In the genomic region with DNA sequence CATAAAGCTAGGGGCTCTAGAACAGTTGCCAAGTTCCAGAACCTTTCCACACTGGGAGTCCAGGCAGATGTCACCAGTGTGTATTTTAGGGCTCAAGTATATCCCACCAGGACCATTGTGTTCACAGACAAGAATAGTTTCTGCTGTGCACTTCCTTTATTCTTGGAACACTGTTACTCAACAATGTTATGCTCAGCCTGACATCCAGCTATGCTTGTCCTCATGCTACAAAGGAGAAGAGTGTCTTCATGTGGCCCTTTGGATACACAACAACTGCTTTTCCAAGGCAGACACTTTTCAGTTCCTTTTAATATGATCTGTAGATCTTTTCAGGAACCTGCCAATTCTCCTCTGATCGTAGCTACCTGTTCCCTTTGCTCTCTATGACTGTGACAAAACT, we compare ENCODE assay signal across 28 mouse cellular contexts.
DNase-seq lines count a peak whose midpoint lies in the region; ATAC-seq and TF ChIP-seq lines count a peak whose summit lies in the region.
"Had no signal": no experiment of that assay in that cellular context is flagged by ENCODE, and none has a peak within 500 bp of the region (broad histone marks: within the 10 kb centered on the region; RNA-seq: fewer than 3 reads in every experiment).

No protein-coding gene starts in this region.

- TF ChIP-seq EP300 in ES-Bruce4 (IDR thresholded peaks at IDR 0.05; ENCODE audit: insufficient read depth, low read depth, low read length), result no peak

- WGBS in liver, adult 2 months, result 83% methylated on average over 1 of the region's 1 CpGs
- 77% methylated on average over 1 of the region's 1 CpGs for WGBS in liver, embryonic 11.5 days
- 98% methylated on average over 1 of the region's 1 CpGs for WGBS in hindbrain, embryonic 12.5 days

- H3K36me3 ChIP-seq in liver, adult 2 months (ENCODE audit: control insufficient read depth, insufficient read depth, low read length), result no peaks in the 10 kb centered on the region
- no peaks in the 10 kb centered on the region for H3K36me3 ChIP-seq in liver, embryonic 11.5 days (ENCODE audit: control insufficient read depth, insufficient read depth, low read length)
- peaks cover 3% of the 10 kb centered on the region for H3K36me3 ChIP-seq in ES-Bruce4 (ENCODE audit: control insufficient read depth, insufficient read depth, low read length, poor library complexity, severe bottlenecking)
- H3K36me3 ChIP-seq in hindbrain, embryonic 12.5 days, result no peaks in the 10 kb centered on the region
- H3K36me3 ChIP-seq: embryonic facial prominence, embryonic 10.5 days; embryonic facial prominence, embryonic 13.5 days; forebrain, embryonic 10.5 days; heart, embryonic 13.5 days; hindbrain, embryonic 13.5 days; intestine, embryonic 15.5 days had no signal

- no peak for TF ChIP-seq CTCF in liver, adult 2 months (IDR thresholded peaks at IDR 0.05; ENCODE audit: low read depth, low read length)
- TF ChIP-seq CTCF in ES-Bruce4 (IDR thresholded peaks at IDR 0.05; ENCODE audit: low read depth, low read length), result no peak

- peak; percentile 6 for DNase-seq in liver, adult 2 months (ENCODE audit: extremely low read depth, low read depth, low spot score)
- no peak for DNase-seq in liver, embryonic 11.5 days (ENCODE audit: low spot score)
- DNase-seq in ovary, adult 18-20 months (ENCODE audit: low spot score), result no peak
- DNase-seq: adrenal gland, adult 2 months; adrenal gland, postnatal 25 days; B cell, adult 2 months; cerebellum, adult 18-20 months; cerebellum, adult 9-11 months; cerebellum, postnatal 25 days; embryo, embryonic 11 days; forebrain, postnatal 0 days; gastrocnemius, adult 2 months; gastrocnemius, postnatal 14 days; heart, adult 18-20 months had no signal

- TF ChIP-seq POLR2A in liver, adult 2 months (IDR thresholded peaks at IDR 0.05; ENCODE audit: extremely low read depth, insufficient read depth, low read length), result no peak
- no peak for TF ChIP-seq POLR2A in ES-Bruce4 (IDR thresholded peaks at IDR 0.05; ENCODE audit: insufficient read depth, low read length)

- H3K4me1 ChIP-seq in liver, adult 2 months (ENCODE audit: control insufficient read depth, insufficient read depth, low read length), result no peaks in the 10 kb centered on the region
- no peaks in the 10 kb centered on the region for H3K4me1 ChIP-seq in liver, embryonic 11.5 days (replicated peaks; ENCODE audit: control insufficient read depth, insufficient read depth, low read length)
- peaks cover 2% of the 10 kb centered on the region for H3K4me1 ChIP-seq in ES-Bruce4 (ENCODE audit: control insufficient read depth, insufficient read depth, low read length)
- no peaks in the 10 kb centered on the region for H3K4me1 ChIP-seq in hindbrain, embryonic 12.5 days
- H3K4me1 ChIP-seq: embryonic facial prominence, embryonic 10.5 days; embryonic facial prominence, embryonic 13.5 days; forebrain, embryonic 10.5 days; forebrain, embryonic 13.5 days; hindbrain, embryonic 13.5 days; intestine, embryonic 15.5 days had no signal

- H3K9me3 ChIP-seq in liver, embryonic 11.5 days (ENCODE audit: control insufficient read depth, low read length), result no peaks in the 10 kb centered on the region
- peaks cover 42% of the 10 kb centered on the region for H3K9me3 ChIP-seq in ES-Bruce4 (replicated peaks; ENCODE audit: control insufficient read depth, insufficient read depth, low read length, poor library complexity, severe bottlenecking)
- H3K9me3 ChIP-seq in hindbrain, embryonic 12.5 days (replicated peaks), result no peaks in the 10 kb centered on the region
- H3K9me3 ChIP-seq: embryonic facial prominence, embryonic 10.5 days; embryonic facial prominence, embryonic 13.5 days; forebrain, embryonic 10.5 days; forebrain, embryonic 13.5 days; heart, embryonic 13.5 days; hindbrain, embryonic 13.5 days; intestine, embryonic 15.5 days had no signal

- ATAC-seq in liver, embryonic 11.5 days (replicated peaks; ENCODE audit: low FRiP score), result no peak
- ATAC-seq in erythroid progenitor cell, adult 5-6 weeks (replicated peaks; ENCODE audit: low FRiP score, poor library complexity, severe bottlenecking), result 0 out of 2 replicates have a peak, but pooled peaks have one; percentile 19
- ATAC-seq in megakaryocyte progenitor cell, adult 5-6 weeks (replicated peaks; ENCODE audit: poor library complexity), result peak; percentile 75
- no peak for ATAC-seq in hindbrain, embryonic 12.5 days (ENCODE audit: low FRiP score)
- ATAC-seq: forebrain, embryonic 13.5 days; forebrain, postnatal 0 days; hindbrain, embryonic 16.5 days; intestine, embryonic 15.5 days had no signal

- no peak overlapping the region for H3K27ac ChIP-seq in liver, adult 2 months (replicated peaks; ENCODE audit: insufficient read depth, low read depth, low read length)
- no peak overlapping the region for H3K27ac ChIP-seq in liver, embryonic 11.5 days (ENCODE audit: low read depth, low read length)
- H3K27ac ChIP-seq in ES-Bruce4 (ENCODE audit: insufficient read depth, low read length), result peak overlapping the region; percentile 92
- no peak overlapping the region for H3K27ac ChIP-seq in hindbrain, embryonic 12.5 days
- H3K27ac ChIP-seq: embryonic facial prominence, embryonic 10.5 days; embryonic facial prominence, embryonic 13.5 days; forebrain, embryonic 10.5 days; forebrain, embryonic 13.5 days; gastrocnemius, adult 2 months; heart, embryonic 13.5 days; hindbrain, embryonic 13.5 days; intestine, embryonic 15.5 days had no signal

- H3K27me3 ChIP-seq in liver, adult 2 months (ENCODE audit: control insufficient read depth, insufficient read depth, low read length), result no peaks in the 10 kb centered on the region
- H3K27me3 ChIP-seq in liver, embryonic 11.5 days (replicated peaks; ENCODE audit: control insufficient read depth, insufficient read depth, low read length), result no peaks in the 10 kb centered on the region
- H3K27me3 ChIP-seq in ES-Bruce4 (ENCODE audit: control insufficient read depth, insufficient read depth, low read length, poor library complexity, severe bottlenecking), result no peaks in the 10 kb centered on the region
- H3K27me3 ChIP-seq in hindbrain, embryonic 12.5 days, result no peaks in the 10 kb centered on the region
- H3K27me3 ChIP-seq: CH12.LX; embryonic facial prominence, embryonic 13.5 days; forebrain, embryonic 13.5 days; heart, embryonic 13.5 days; hindbrain, embryonic 13.5 days; intestine, embryonic 15.5 days had no signal

- H3K79me2 ChIP-seq in liver, adult 2 months (ENCODE audit: control insufficient read depth, insufficient read depth, low read length), result no peaks in the 10 kb centered on the region

- H3K4me3 ChIP-seq in liver, adult 2 months (ENCODE audit: insufficient read depth, low read depth, low read length), result no peak overlapping the region
- H3K4me3 ChIP-seq in liver, embryonic 11.5 days (ENCODE audit: low read depth, low read length), result no peak overlapping the region
- no peak overlapping the region for H3K4me3 ChIP-seq in ES-Bruce4 (ENCODE audit: low read depth, low read length)
- no peak overlapping the region for H3K4me3 ChIP-seq in hindbrain, embryonic 12.5 days
- H3K4me3 ChIP-seq: embryonic facial prominence, embryonic 10.5 days; embryonic facial prominence, embryonic 13.5 days; erythroblast, embryonic 14.5 days; forebrain, embryonic 10.5 days; forebrain, embryonic 13.5 days; gastrocnemius, adult 2 months; heart, embryonic 13.5 days; hindbrain, embryonic 13.5 days; intestine, embryonic 15.5 days had no signal

- H3K4me2 ChIP-seq in liver, embryonic 11.5 days, result no peak overlapping the region
- no peak overlapping the region for H3K4me2 ChIP-seq in hindbrain, embryonic 12.5 days (replicated peaks)
- H3K4me2 ChIP-seq: embryonic facial prominence, embryonic 13.5 days; forebrain, embryonic 13.5 days; heart, embryonic 13.5 days; hindbrain, embryonic 13.5 days; intestine, embryonic 15.5 days had no signal

- H3K9ac ChIP-seq in liver, adult 2 months (ENCODE audit: low read depth, low read length), result no peak overlapping the region
- H3K9ac ChIP-seq in liver, embryonic 11.5 days (ENCODE audit: low read depth, low read length), result no peak overlapping the region
- H3K9ac ChIP-seq in ES-Bruce4 (ENCODE audit: low read depth, poor library complexity, severe bottlenecking), result no peak overlapping the region
- no peak overlapping the region for H3K9ac ChIP-seq in hindbrain, embryonic 12.5 days
- H3K9ac ChIP-seq: embryonic facial prominence, embryonic 13.5 days; forebrain, embryonic 13.5 days; forebrain, postnatal 0 days; heart, embryonic 13.5 days; hindbrain, embryonic 13.5 days; intestine, embryonic 15.5 days had no signal

Comparison
In these comparisons a context has a peak if more than half of its experiments do, and no peak if none do; other contexts are left out.
1. ATAC-seq: peak in erythroid progenitor cell, adult 5-6 weeks (single experiment) and megakaryocyte progenitor cell, adult 5-6 weeks (single experiment); none in liver, embryonic 11.5 days (single experiment) and hindbrain, embryonic 12.5 days (single experiment).